Mouse (Mus musculus): Measurements from ENCODE around the gene Slitrk2. TPM values are rescaled to one million over a fixed set of nuclear protein-coding genes. Genes with fewer than 3 reads are reported as not detected.

The Slitrk2 gene
- polyA plus RNA-seq (2015; fragmentation: Nextera tagmentation; extraction: Ambion mirVana), result 7.8 and 8.8 TPM in 2 replicates

DNA sequence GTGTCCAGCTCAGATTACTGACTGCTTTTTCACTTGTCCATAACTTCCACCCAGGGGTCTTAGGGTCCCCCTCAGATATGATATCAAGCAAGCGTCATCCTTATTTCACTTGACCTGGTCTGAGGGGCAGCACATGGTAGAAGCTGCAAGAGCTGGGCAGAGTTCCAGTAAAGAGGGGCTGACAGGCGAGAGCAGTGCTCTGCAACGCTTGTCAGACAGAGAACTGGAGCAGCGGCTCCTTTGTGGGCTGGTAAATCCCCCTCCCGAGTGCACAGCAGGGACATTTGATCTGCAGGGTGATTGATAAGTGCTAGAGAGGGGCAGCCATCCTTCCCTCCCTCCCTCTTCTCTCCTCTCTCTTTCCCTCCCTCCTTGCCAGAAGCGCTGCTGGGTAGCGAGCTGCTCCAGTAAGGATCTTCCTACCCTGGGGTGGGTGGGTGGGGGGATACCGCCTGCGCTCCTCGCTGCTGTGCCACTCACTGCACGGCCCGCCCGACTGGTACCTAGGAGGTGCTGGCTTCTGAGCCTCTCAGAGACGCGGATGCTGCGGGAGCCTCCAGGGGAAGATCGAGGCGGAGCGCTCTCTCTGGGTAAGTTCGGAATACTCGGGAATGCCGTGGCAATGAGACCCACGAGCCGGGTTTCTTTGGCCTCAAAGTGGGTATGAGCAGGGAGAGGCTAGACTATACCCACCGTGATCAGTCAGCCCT, at the start of gene Slitrk2:
Slitrk2 (plus strand) TSS at position 408 of the 710 bp plus-strand sequence.
- H3K9me3 ChIP-seq, result no peaks in the 10 kb centered on the region
- no peaks in the 10 kb centered on the region for H3K27me3 ChIP-seq (replicated peaks)
- 13% methylated on average over 25 of the region's 25 CpGs for WGBS
- H3K9ac ChIP-seq, result peak within 1 kb of the TSS; percentile 25
- H3K4me2 ChIP-seq, result peak within 1 kb of the TSS; percentile 65
- H3K36me3 ChIP-seq (replicated peaks), result no peaks in the 10 kb centered on the region
- H3K4me1 ChIP-seq, result 0 out of 2 replicates have a peak, but pooled peaks cover 6% of the 10 kb centered on the region
- H3K27ac ChIP-seq, result no peak within 1 kb of the TSS
- peak within 1 kb of the TSS; percentile 41 for H3K4me3 ChIP-seq
- ATAC-seq (replicated peaks), result peak; percentile 86

DNA sequence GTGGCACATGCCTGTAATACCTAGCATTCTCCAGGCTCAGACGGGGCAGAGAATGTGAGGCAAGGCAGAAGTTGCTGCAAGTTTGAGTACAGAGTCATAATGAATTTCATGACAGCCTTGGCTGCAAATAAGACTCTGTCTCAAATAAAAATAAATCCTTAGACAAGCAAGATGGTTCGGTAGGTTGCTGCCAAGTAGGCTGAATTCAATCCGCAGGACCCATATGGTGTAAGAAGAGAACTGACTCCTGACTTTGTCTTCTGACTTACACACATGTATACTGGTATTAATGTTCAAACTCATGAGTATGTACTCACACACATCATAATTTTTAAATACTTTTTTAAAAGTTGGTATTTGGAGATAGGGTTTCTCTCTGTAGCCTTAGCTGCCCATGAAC, 43.6 kb upstream of the Slitrk2 start:
- Histone ChIP-seq H3K4me2 (no peak overlapping the region), H3K27ac (no peak overlapping the region), H3K9me3 (no peaks in the 10 kb centered on the region), H3K36me3 (replicated peaks) (no peaks in the 10 kb centered on the region), H3K27me3 (replicated peaks) (no peaks in the 10 kb centered on the region), H3K4me1 (no peaks in the 10 kb centered on the region), H3K4me3 (no peak overlapping the region), H3K9ac (no peak overlapping the region)
- 77% methylated on average over 3 of the region's 3 CpGs for WGBS
- no peak for ATAC-seq (replicated peaks)

GRCm38 (mm10) chrX:66652455-66653144, 3.5 kb downstream of the Slitrk2 start:
- 16% methylated on average over 21 of the region's 21 CpGs for WGBS
- H3K9me3 ChIP-seq, result no peaks in the 10 kb centered on the region
- ATAC-seq (replicated peaks), result peak; percentile 85
- peak overlapping the region; percentile 42; the same call in 1 of the 2 replicates for H3K9ac ChIP-seq
- 0 out of 2 replicates have a peak, but pooled peaks cover 6% of the 10 kb centered on the region for H3K4me1 ChIP-seq
- peak overlapping the region; percentile 48 for H3K4me3 ChIP-seq
- no peaks in the 10 kb centered on the region for H3K27me3 ChIP-seq (replicated peaks)
- peak overlapping the region; percentile 57 for H3K4me2 ChIP-seq
- no peaks in the 10 kb centered on the region for H3K36me3 ChIP-seq (replicated peaks)
- peak overlapping the region; percentile 39 for H3K27ac ChIP-seq

- WGBS, result 24% methylated on average over 2 of the region's 2 CpGs
- Histone ChIP-seq H3K9ac (no peak overlapping the region), H3K4me2 (no peak overlapping the region)
Observed at GRCm38 (mm10) chrX:66657365-66657764, 8.2 kb downstream of the Slitrk2 start.

GRCm38 (mm10) chrX:66676959-66677358, 27.8 kb downstream of the Slitrk2 start:
- no peak overlapping the region for H3K27ac ChIP-seq
- ATAC-seq (replicated peaks), result no peak
- no peak overlapping the region for H3K4me2 ChIP-seq
- H3K36me3 ChIP-seq (replicated peaks), result no peaks in the 10 kb centered on the region
- H3K27me3 ChIP-seq (replicated peaks), result no peaks in the 10 kb centered on the region
- no peaks in the 10 kb centered on the region for H3K4me1 ChIP-seq
- H3K9me3 ChIP-seq, result no peaks in the 10 kb centered on the region
- H3K9ac ChIP-seq, result no peak overlapping the region
- no peak overlapping the region for H3K4me3 ChIP-seq
- WGBS, result 89% methylated on average over 4 of the region's 4 CpGs

More at GRCm38 (mm10) chrX:66657365-66657764, 8.2 kb downstream of the Slitrk2 start:
- Histone ChIP-seq H3K4me1 (0 out of 2 replicates have a peak, but pooled peaks cover 3% of the 10 kb centered on the region), H3K27me3 (replicated peaks) (no peaks in the 10 kb centered on the region), H3K27ac (no peak overlapping the region), H3K36me3 (replicated peaks) (no peaks in the 10 kb centered on the region), H3K9me3 (no peaks in the 10 kb centered on the region), H3K4me3 (no peak overlapping the region)
- no peak for ATAC-seq (replicated peaks)

DNA sequence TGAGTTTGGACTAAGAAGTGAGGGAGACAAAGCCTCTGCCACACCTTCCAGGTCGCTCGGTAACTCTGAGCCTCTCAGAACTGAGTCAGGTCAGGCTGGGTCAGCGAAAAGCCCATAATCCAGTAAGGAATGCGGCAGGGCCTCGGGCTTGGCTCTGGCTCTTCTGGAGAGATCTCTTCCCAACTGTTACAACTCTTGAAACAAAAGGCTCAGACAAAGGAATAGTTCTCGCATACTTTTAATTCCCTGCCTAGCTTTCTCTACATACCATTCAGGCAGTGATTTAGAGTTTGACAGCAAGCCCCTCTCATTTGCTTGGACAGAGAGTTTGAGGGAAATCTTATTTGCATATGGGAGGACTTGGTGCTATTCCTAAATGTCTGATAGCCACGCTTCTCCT, 29.5 kb downstream of the Slitrk2 start:
- Histone ChIP-seq H3K9me3 (no peaks in the 10 kb centered on the region), H3K36me3 (replicated peaks) (no peaks in the 10 kb centered on the region), H3K4me1 (no peaks in the 10 kb centered on the region), H3K4me2 (no peak overlapping the region), H3K9ac (no peak overlapping the region), H3K27me3 (replicated peaks) (no peaks in the 10 kb centered on the region), H3K27ac (no peak overlapping the region), H3K4me3 (no peak overlapping the region)
- 24% methylated on average over 7 of the region's 7 CpGs for WGBS
- no peak for ATAC-seq (replicated peaks)

Measured in midbrain, embryonic 15.5 days (tissue).